Mouse (Mus musculus) bone marrow, adult 2 months (tissue): Measurements from ENCODE around the gene Faap100. TPM values are rescaled to one million over a fixed set of nuclear protein-coding genes. Genes with fewer than 3 reads are reported as not detected.

ENCODE experiments used
- H3K27ac ChIP-seq: fragments of 200-500 bp; 2 replicates; pipeline ENCODE4 v1.5.1; 2012; ENCODE audit warnings: low read depth, mild to moderate bottlenecking, control low read depth, inconsistent platforms, low read length; ENCODE audit not compliant: control insufficient read depth, poor library complexity, insufficient read depth
- H3K4me1 ChIP-seq: fragments of 200-500 bp; 2 replicates; pipeline ENCODE4 v1.6.1; 2011; ENCODE audit warnings: low read length; ENCODE audit not compliant: control insufficient read depth, insufficient read depth
- H3K4me3 ChIP-seq: fragments of 200-500 bp; replicated peaks from 2 replicates; pipeline ENCODE3; 2011; ENCODE audit warnings: mild to moderate bottlenecking, low read depth, low read length, control low read depth; ENCODE audit not compliant: control insufficient read depth
- CTCF ChIP-seq: fragments of 200-500 bp; IDR thresholded peaks from 2 replicates; pipeline ENCODE4 v1.5.1; 2011; ENCODE audit warnings: low read length, control low read depth; ENCODE audit not compliant: control insufficient read depth, insufficient read depth
- POLR2A ChIP-seq: fragments of 200-500 bp; IDR thresholded peaks from 2 replicates; pipeline ENCODE4 v1.6.1; 2011; ENCODE audit warnings: low read depth, mild to moderate bottlenecking, control low read depth, low read length, borderline replicate concordance; ENCODE audit not compliant: control insufficient read depth
- WGBS: fragments of 180-500 bp; shearing (Covaris S2); methylation state at CpG from one replicate; pipeline ENCODE4 v1.1.7; 2018; 5-methylcytosine and 5-hydroxymethylcytosine counted together
- polyA plus RNA-seq: library from polyadenylated mRNA; stranded (reverse); fragments of >200 nt; gene quantifications from 2 replicates; pipeline ENCODE4 v1.2.4, GENCODE M21; 2011; ENCODE audit warnings: low replicate concordance; ENCODE audit not compliant: missing spikeins, insufficient read depth, insufficient read length

The Faap100 gene
- polyA plus RNA-seq, 1 experiment = 10.9 TPM

GRCm38 (mm10) chr11:120381157-120381556 is 2.6 kb upstream of the Faap100 start:
- no peak overlapping the region for H3K27ac ChIP-seq
- TF ChIP-seq POLR2A = no peak
- TF ChIP-seq CTCF = no peak
- 92% methylated on average over 4 of the region's 4 CpGs for WGBS
- H3K4me1 ChIP-seq = no peaks in the 10 kb centered on the region; the same call in 1 of the 2 replicates
- no peak overlapping the region for H3K4me3 ChIP-seq

GRCm38 (mm10) chr11:120380271-120380670 is 1.7 kb upstream of the Faap100 start:
- 92% methylated on average over 3 of the region's 3 CpGs for WGBS
- TF ChIP-seq CTCF (no peak), POLR2A (no peak)
- Histone ChIP-seq H3K27ac (no peak overlapping the region), H3K4me1 (no peaks in the 10 kb centered on the region; the same call in 1 of the 2 replicates), H3K4me3 (no peak overlapping the region)

GRCm38 (mm10) chr11:120378031-120378610 is 443 bp downstream of the Faap100 start:
- Histone ChIP-seq H3K27ac (peak overlapping the region; percentile 58; the same call in 1 of the 2 replicates), H3K4me3 (peak overlapping the region; percentile 93), H3K4me1 (no peaks in the 10 kb centered on the region; the same call in 1 of the 2 replicates)
- TF ChIP-seq POLR2A (no peak), CTCF (no peak)
- 1% methylated on average over 40 of the region's 40 CpGs for WGBS

GRCm38 (mm10) chr11:120377337-120377736 is 1.2 kb downstream of the Faap100 start:
- Histone ChIP-seq H3K27ac (no peak overlapping the region), H3K4me3 (peak overlapping the region; percentile 1), H3K4me1 (no peaks in the 10 kb centered on the region; the same call in 1 of the 2 replicates)
- 73% methylated on average over 10 of the region's 10 CpGs for WGBS
- TF ChIP-seq CTCF (no peak), POLR2A (no peak)

GRCm38 (mm10) chr11:120376302-120377160 is 2.0 kb downstream of the Faap100 start:
- 88% methylated on average over 17 of the region's 17 CpGs for WGBS
- TF ChIP-seq CTCF (no peak), POLR2A (no peak)
- Histone ChIP-seq H3K4me3 (no peak overlapping the region), H3K27ac (no peak overlapping the region), H3K4me1 (no peaks in the 10 kb centered on the region; the same call in 1 of the 2 replicates)

- no peak for TF ChIP-seq CTCF
- TF ChIP-seq POLR2A = no peak
- Histone ChIP-seq H3K27ac (no peak overlapping the region), H3K4me1 (no peaks in the 10 kb centered on the region; the same call in 1 of the 2 replicates), H3K4me3 (no peak overlapping the region)
- WGBS = 92% methylated on average over 10 of the region's 10 CpGs
Measured at GRCm38 (mm10) chr11:120375324-120375723, 3.2 kb downstream of the Faap100 start.

GRCm38 (mm10) chr11:120373820-120374586 is 4.6 kb downstream of the Faap100 start:
- H3K27ac ChIP-seq = no peak overlapping the region
- H3K4me3 ChIP-seq = no peak overlapping the region
- H3K4me1 ChIP-seq = no peaks in the 10 kb centered on the region; the same call in 1 of the 2 replicates
- 87% methylated on average over 23 of the region's 23 CpGs for WGBS
- no peak for TF ChIP-seq POLR2A
- no peak for TF ChIP-seq CTCF
